Mouse (Mus musculus) brain, embryonic 18.5 days (tissue): Measurements from ENCODE around the gene Ciapin1.

ENCODE experiments used
- DNase-seq: peaks from one replicate; pipeline ENCODE4 v3.0.0-alpha.2; 2012; ENCODE audit warnings: low read depth, low spot score

Ciapin1 gene

GRCm38 (mm10) chr8:94837662-94838574, at the start of gene Ciapin1, which contains the start of gene Coq9:
Gene Ciapin1 (minus strand): TSS chr8:94838358.
Gene Coq9 (plus strand): TSS chr8:94838321.
- DNase-seq, result peak; percentile 89

- DNase-seq, result no peak
Measured at GRCm38 (mm10) chr8:94880742-94881141, 42.6 kb upstream of the Ciapin1 start.

- no peak for DNase-seq
Measured at GRCm38 (mm10) chr8:94876820-94877219, 38.7 kb upstream of the Ciapin1 start.

- DNase-seq, result no peak
Measured at GRCm38 (mm10) chr8:94876197-94876730, 38.1 kb upstream of the Ciapin1 start, which contains the start of gene Dok4. Gene Dok4 (minus strand): TSS chr8:94876330.

GRCm38 (mm10) chr8:94875871-94876150, 37.7 kb upstream of the Ciapin1 start:
- DNase-seq, result no peak

GRCm38 (mm10) chr8:94875096-94875870, 37.1 kb upstream of the Ciapin1 start:
- DNase-seq, result no peak

- no peak for DNase-seq
Measured at GRCm38 (mm10) chr8:94874358-94874757, 36.2 kb upstream of the Ciapin1 start.

- no peak for DNase-seq
Measured at GRCm38 (mm10) chr8:94872576-94872975, 34.4 kb upstream of the Ciapin1 start.

- DNase-seq, result no peak
Measured at GRCm38 (mm10) chr8:94872156-94872555, 34.0 kb upstream of the Ciapin1 start.

- DNase-seq, result peak; percentile 89
Measured at GRCm38 (mm10) chr8:94871108-94871894, 33.1 kb upstream of the Ciapin1 start.

GRCm38 (mm10) chr8:94870474-94871107, 32.4 kb upstream of the Ciapin1 start:
- DNase-seq, result no peak

- no peak for DNase-seq
Measured at GRCm38 (mm10) chr8:94870003-94870402, 31.8 kb upstream of the Ciapin1 start.

GRCm38 (mm10) chr8:94869146-94869545, 31.0 kb upstream of the Ciapin1 start:
- no peak for DNase-seq

- no peak for DNase-seq
Measured at GRCm38 (mm10) chr8:94866921-94867320, 28.8 kb upstream of the Ciapin1 start.

GRCm38 (mm10) chr8:94865292-94865691, 27.1 kb upstream of the Ciapin1 start:
- no peak for DNase-seq

GRCm38 (mm10) chr8:94863897-94864673, 25.9 kb upstream of the Ciapin1 start:
- no peak for DNase-seq

GRCm38 (mm10) chr8:94862487-94863220, 24.5 kb upstream of the Ciapin1 start:
- no peak for DNase-seq

GRCm38 (mm10) chr8:94861352-94861910, 23.3 kb upstream of the Ciapin1 start:
- DNase-seq, result no peak
